Mouse (Mus musculus) intestine, postnatal 0 days (tissue): ENCODE measurements around the gene Npas2. TPM values are rescaled to one million over a fixed set of nuclear protein-coding genes. Genes with fewer than 3 reads are reported as not detected.

ENCODE experiments used
- ATAC-seq: fragments of 200-750 bp; cut with Nextera tagmentation; 2 replicates; pipeline ENCODE4 v1.8.0; 2017; ENCODE audit warnings: mild to moderate bottlenecking, moderate TSS enrichment, moderate library complexity
- H3K27ac ChIP-seq: fragments of 300-500 bp; sonication (generic); 2 replicates; pipeline ENCODE4 v1.5.1; 2014; ENCODE audit warnings: mild to moderate bottlenecking, low read depth, low read length, moderate library complexity
- H3K27me3 ChIP-seq: fragments of 300-500 bp; sonication (generic); replicated peaks from 2 replicates; pipeline ENCODE4 v1.6.1; 2014; ENCODE audit warnings: low read length, mixed read lengths; ENCODE audit not compliant: control insufficient read depth, insufficient read depth
- H3K36me3 ChIP-seq: fragments of 300-500 bp; sonication (generic); 2 replicates; pipeline ENCODE4 v1.6.1; 2014; ENCODE audit warnings: mild to moderate bottlenecking, moderate library complexity; ENCODE audit not compliant: control insufficient read depth, insufficient read depth
- H3K4me1 ChIP-seq: fragments of 300-500 bp; sonication (generic); replicated peaks from 2 replicates; pipeline ENCODE4 v1.6.1; 2014; ENCODE audit warnings: antibody characterized with exemption, low read length, mixed read lengths; ENCODE audit not compliant: control insufficient read depth, insufficient read depth
- H3K4me2 ChIP-seq: fragments of 300-500 bp; sonication (generic); replicated peaks from 2 replicates; pipeline ENCODE4 v1.6.1; 2014; ENCODE audit warnings: low read depth, mild to moderate bottlenecking, moderate library complexity
- H3K4me3 ChIP-seq: fragments of 300-500 bp; sonication (generic); 2 replicates; pipeline ENCODE4 v1.5.1; 2014; ENCODE audit warnings: low read depth, low read length
- H3K9ac ChIP-seq: fragments of 300-500 bp; sonication (generic); 2 replicates; pipeline ENCODE4 v1.6.1; 2014; ENCODE audit warnings: mild to moderate bottlenecking, low read depth, low read length
- H3K9me3 ChIP-seq: fragments of 300-500 bp; sonication (generic); 2 replicates; pipeline ENCODE4 v1.6.1; 2016; ENCODE audit warnings: mixed run types; ENCODE audit not compliant: control insufficient read depth
- CTCF ChIP-seq: sonication (generic); IDR thresholded peaks from 2 replicates; pipeline ENCODE4 v1.5.1; 2016; ENCODE audit warnings: low read depth, mild to moderate bottlenecking, control low read depth, antibody characterized with exemption, moderate library complexity
- WGBS: fragments of 180-500 bp; shearing (Covaris S2); extraction: QIAGEN DNeasy Blood & Tissue Kit; methylation state at CpG from one replicate; pipeline ENCODE4 v1.1.7; 2014; 5-methylcytosine and 5-hydroxymethylcytosine counted together
- polyA plus RNA-seq: library from polyadenylated mRNA; unstranded; fragments of >200 nt; fragmentation: Nextera tagmentation; extraction: Ambion mirVana; gene quantifications from 2 replicates; pipeline ENCODE4 v1.2.1, GENCODE M21; 2015

The Npas2 gene
- polyA plus RNA-seq, 1 experiment from 2014 or later: 4.1 TPM

DNA sequence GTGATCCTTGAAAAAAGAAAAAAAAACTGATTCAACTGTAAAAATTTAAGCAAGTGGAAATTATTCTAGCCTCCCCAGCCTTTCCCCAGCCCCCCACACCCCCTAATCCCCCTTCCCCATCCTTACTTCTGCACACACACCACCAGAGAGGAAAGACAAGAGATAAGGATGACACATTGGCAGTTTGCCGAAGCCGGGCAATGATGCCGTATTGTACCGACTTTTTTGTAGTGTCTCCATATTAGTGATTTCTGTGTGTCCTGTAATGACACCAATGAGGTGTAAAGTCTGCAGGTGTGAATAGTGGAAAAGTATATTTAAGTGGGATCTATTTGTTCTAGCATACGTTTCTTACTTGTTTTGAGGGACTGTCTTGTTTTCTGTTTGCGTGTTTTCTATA lies 146.6 kb downstream of the Npas2 start:
- H3K27ac ChIP-seq: no peak overlapping the region
- ATAC-seq: no peak
- peaks cover 4% of the 10 kb centered on the region; the same call in 1 of the 2 replicates for H3K36me3 ChIP-seq
- no peak overlapping the region for H3K4me3 ChIP-seq
- TF ChIP-seq CTCF: no peak
- H3K4me1 ChIP-seq: no peaks in the 10 kb centered on the region
- WGBS: 57% methylated on average over 6 of the region's 6 CpGs
- H3K4me2 ChIP-seq: no peak overlapping the region
- no peaks in the 10 kb centered on the region for H3K27me3 ChIP-seq
- H3K9me3 ChIP-seq: no peaks in the 10 kb centered on the region
- H3K9ac ChIP-seq: no peak overlapping the region

DNA sequence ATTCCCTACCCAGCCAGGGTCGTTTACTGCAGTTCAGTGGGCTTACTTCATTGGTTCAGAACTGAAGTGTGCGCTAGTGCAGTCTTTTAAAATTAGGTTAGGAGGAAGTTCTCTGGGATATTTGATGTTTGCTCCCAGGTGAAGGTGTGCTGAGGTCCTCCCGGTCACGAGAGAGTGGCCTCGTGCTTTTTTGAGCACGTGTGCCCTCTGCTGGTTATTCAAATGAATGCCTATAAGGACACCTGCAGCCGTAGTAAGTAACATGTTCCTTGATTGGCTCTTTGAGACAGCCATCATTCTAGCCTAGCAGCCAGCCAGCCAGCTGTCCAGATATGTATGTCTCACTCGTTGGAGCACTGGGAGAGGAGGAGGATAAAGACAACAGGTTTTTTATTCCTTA lies 147.1 kb downstream of the Npas2 start:
- Histone ChIP-seq H3K36me3 (peaks cover 7% of the 10 kb centered on the region; the same call in 1 of the 2 replicates), H3K9ac (no peak overlapping the region), H3K27ac (no peak overlapping the region), H3K27me3 (no peaks in the 10 kb centered on the region), H3K9me3 (no peaks in the 10 kb centered on the region), H3K4me1 (no peaks in the 10 kb centered on the region), H3K4me3 (no peak overlapping the region), H3K4me2 (no peak overlapping the region)
- TF ChIP-seq CTCF: peak; percentile 86
- 14% methylated on average over 8 of the region's 8 CpGs for WGBS
- ATAC-seq: peak; percentile 61; the same call in 1 of the 2 replicates

DNA sequence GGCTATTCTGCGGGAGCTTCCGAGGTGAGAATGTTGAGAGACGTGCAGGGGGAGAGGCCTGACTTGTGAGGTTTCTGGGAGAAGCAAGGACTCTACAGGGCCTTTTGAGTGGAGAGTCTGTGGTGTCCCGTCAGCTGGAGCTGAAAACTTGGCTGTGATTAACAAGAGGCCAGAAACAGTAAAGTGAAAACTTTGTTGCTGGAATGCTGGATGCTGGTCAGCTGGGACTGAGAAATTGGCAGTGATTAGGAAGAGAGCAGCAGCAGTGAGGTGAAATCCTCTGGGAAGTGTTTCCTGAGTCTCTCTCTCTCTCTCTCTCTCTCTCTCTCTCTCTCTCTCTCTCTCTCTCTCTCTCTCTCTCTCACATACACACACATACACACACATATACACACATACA lies 148.3 kb downstream of the Npas2 start:
- Histone ChIP-seq H3K9me3 (no peaks in the 10 kb centered on the region), H3K27ac (no peak overlapping the region), H3K9ac (no peak overlapping the region), H3K36me3 (peaks cover 12% of the 10 kb centered on the region; the same call in 1 of the 2 replicates), H3K4me3 (no peak overlapping the region), H3K4me2 (no peak overlapping the region), H3K27me3 (no peaks in the 10 kb centered on the region), H3K4me1 (no peaks in the 10 kb centered on the region)
- no peak for TF ChIP-seq CTCF
- WGBS: 82% methylated on average over 4 of the region's 4 CpGs
- ATAC-seq: no peak

DNA sequence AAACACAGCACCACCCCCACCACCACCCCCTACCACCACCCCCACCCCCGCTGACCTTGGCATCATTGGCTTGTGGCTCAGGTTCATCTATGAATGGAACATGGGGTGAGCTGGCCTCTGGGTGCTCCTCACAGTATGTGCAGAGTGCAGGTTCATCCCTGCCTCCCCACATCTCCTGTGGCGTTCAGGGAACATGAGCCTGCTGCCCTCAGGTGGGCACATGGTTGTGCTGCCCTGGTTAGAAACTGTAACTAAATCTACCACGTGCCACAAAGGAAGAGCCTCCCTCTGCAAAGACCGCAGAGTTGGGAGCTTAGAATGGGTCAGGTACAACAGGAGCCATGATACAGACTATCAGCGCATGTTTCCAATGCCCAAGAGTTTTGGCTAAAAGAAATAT lies 149.7 kb downstream of the Npas2 start:
- H3K4me1 ChIP-seq: no peaks in the 10 kb centered on the region
- H3K36me3 ChIP-seq: peaks cover 12% of the 10 kb centered on the region; the same call in 1 of the 2 replicates
- H3K27ac ChIP-seq: no peak overlapping the region
- H3K9ac ChIP-seq: no peak overlapping the region
- no peak overlapping the region for H3K4me2 ChIP-seq
- ATAC-seq: no peak
- H3K27me3 ChIP-seq: no peaks in the 10 kb centered on the region
- WGBS: 78% methylated on average over 5 of the region's 5 CpGs
- 0 out of 2 replicates have a peak, but pooled peaks have one; percentile 8 for TF ChIP-seq CTCF
- H3K9me3 ChIP-seq: no peaks in the 10 kb centered on the region
- H3K4me3 ChIP-seq: no peak overlapping the region

DNA sequence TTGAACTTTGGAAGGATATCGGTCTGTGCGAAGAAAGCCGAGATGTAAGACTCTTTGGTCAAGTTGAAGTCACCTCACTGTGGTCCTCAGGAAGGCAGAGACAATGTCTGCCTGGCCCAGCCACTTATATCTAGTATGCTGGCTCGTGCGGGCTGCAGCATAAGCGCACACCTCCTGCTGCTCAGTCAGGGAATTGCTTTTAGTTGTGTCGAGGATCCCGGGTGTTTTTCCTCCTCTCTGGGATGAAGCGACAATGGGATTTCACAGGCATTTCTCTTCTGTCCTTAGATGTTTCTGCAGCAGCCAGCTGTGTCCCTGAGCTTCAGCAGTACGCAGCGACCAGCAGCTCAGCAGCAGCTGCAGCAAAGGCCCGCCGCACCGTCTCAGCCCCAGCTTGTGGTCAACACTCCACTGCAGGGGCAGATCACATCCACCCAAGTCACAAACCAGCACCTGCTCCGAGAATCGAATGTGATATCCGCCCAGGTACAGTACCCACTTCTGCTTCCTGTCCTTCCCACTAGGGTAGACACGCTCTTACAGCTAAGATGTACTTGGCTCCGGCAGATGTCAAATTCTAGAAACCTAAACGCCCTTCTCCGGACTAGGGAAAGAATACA lies 151.6 kb downstream of the Npas2 start:
- no peak overlapping the region for H3K4me2 ChIP-seq
- no peaks in the 10 kb centered on the region for H3K9me3 ChIP-seq
- H3K36me3 ChIP-seq: peaks cover 12% of the 10 kb centered on the region; the same call in 1 of the 2 replicates
- TF ChIP-seq CTCF: peak; percentile 66
- no peak overlapping the region for H3K4me3 ChIP-seq
- H3K4me1 ChIP-seq: no peaks in the 10 kb centered on the region
- no peaks in the 10 kb centered on the region for H3K27me3 ChIP-seq
- ATAC-seq: no peak
- no peak overlapping the region for H3K9ac ChIP-seq
- WGBS: 61% methylated on average over 21 of the region's 21 CpGs
- H3K27ac ChIP-seq: no peak overlapping the region

DNA sequence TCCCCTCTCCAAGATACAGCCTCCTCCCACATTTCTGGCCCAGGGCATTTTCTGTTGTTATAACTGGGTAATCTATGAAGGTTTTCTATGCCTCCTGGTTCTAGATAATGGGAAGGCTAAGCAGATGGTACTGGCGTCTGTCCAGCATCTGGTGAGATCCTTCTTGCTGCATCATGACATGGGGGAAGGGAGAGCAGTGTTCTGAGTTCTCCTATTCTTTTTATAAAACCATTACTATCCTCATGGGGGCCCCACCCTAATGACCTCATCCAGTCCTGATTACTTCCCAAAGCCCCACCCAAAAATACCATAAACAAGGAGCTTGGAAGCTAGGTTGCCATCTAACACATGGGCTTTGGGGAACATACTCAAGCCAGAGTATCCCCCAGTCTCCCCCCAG lies 155.5 kb downstream of the Npas2 start:
- Histone ChIP-seq H3K9ac (no peak overlapping the region), H3K27me3 (no peaks in the 10 kb centered on the region), H3K36me3 (peaks cover 12% of the 10 kb centered on the region; the same call in 1 of the 2 replicates), H3K4me1 (no peaks in the 10 kb centered on the region), H3K4me3 (no peak overlapping the region), H3K9me3 (no peaks in the 10 kb centered on the region), H3K27ac (no peak overlapping the region), H3K4me2 (no peak overlapping the region)
- 83% methylated on average over 1 of the region's 1 CpGs for WGBS
- ATAC-seq: no peak
- no peak for TF ChIP-seq CTCF
